Mouse (Mus musculus) midbrain, embryonic 12.5 days (tissue): ENCODE data around the gene Pom121. TPM values are rescaled to one million over a fixed set of nuclear protein-coding genes. Genes with fewer than 3 reads are reported as not detected.
"Not testable (repeated sequence)": the region's sequence is repeated elsewhere in the genome, so short reads cannot be mapped to it uniquely, and the experiment has no call there.

Experiments
- ATAC-seq: fragments of 200-750 bp; cut with Nextera tagmentation; 2 replicates; pipeline ENCODE4 v1.8.0; 2017; ENCODE audit warnings: low read depth, moderate TSS enrichment, moderate library complexity; ENCODE audit not compliant: low FRiP score
- H3K27ac ChIP-seq: fragments of 300-500 bp; sonication (generic); replicated peaks from 2 replicates; pipeline ENCODE4 v1.5.1; 2016; ENCODE audit warnings: mild to moderate bottlenecking
- H3K27me3 ChIP-seq: fragments of 300-500 bp; sonication (generic); 2 replicates; pipeline ENCODE4 v1.6.1; 2016; ENCODE audit warnings: mild to moderate bottlenecking
- H3K36me3 ChIP-seq: fragments of 300-500 bp; sonication (generic); 2 replicates; pipeline ENCODE4 v1.6.1; 2016
- H3K4me1 ChIP-seq: fragments of 300-500 bp; sonication (generic); 2 replicates; pipeline ENCODE4 v1.6.1; 2016
- H3K4me2 ChIP-seq: fragments of 300-500 bp; sonication (generic); replicated peaks from 2 replicates; pipeline ENCODE4 v1.6.1; 2016; ENCODE audit warnings: mild to moderate bottlenecking, moderate library complexity
- H3K4me3 ChIP-seq: fragments of 300-500 bp; sonication (generic); 2 replicates; pipeline ENCODE4 v1.5.1; 2016; ENCODE audit warnings: mild to moderate bottlenecking
- H3K9ac ChIP-seq: fragments of 300-500 bp; sonication (generic); replicated peaks from 2 replicates; pipeline ENCODE4 v1.6.1; 2016; ENCODE audit warnings: mild to moderate bottlenecking, moderate library complexity
- H3K9me3 ChIP-seq: fragments of 300-500 bp; sonication (generic); 2 replicates; pipeline ENCODE4 v1.6.1; 2016; ENCODE audit warnings: mild to moderate bottlenecking
- WGBS: fragments of 180-500 bp; shearing (Covaris S2); methylation state at CpG from one replicate; pipeline ENCODE4 v1.1.7; 2016; 5-methylcytosine and 5-hydroxymethylcytosine counted together
- polyA plus RNA-seq: library from polyadenylated mRNA; unstranded; fragments of >200 nt; fragmentation: Nextera tagmentation; extraction: Ambion mirVana; gene quantifications from 2 replicates; pipeline ENCODE4 v1.2.1, GENCODE M21; 2016

The Pom121 gene
- polyA plus RNA-seq, 1 experiment from 2014 or later, result 20.9 TPM

DNA sequence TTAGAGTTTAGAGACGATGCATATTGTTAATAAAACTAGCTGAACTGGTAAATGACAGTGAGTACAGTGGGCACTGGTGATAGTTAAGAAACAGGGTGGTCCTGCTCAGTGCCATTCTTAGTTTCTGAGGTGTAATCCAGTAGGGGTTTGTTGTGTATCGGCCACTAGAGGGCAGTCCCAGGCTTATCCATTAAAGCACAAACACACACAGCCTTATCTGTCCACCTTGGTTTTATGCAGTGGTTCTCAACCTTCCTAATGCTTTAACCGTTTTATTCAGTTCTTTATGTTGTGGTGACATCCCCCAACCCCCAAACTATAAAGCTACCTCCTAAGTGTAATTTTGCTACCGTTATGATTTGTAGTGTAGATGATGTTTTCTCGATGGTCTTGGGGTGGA is 1.5 kb upstream of the Pom121 start:
- H3K4me1 ChIP-seq, result peaks cover 14% of the 10 kb centered on the region
- H3K4me3 ChIP-seq, result no peak overlapping the region
- WGBS, result 60% methylated on average over 5 of the region's 5 CpGs
- no peak overlapping the region for H3K4me2 ChIP-seq
- H3K27me3 ChIP-seq, result 0 out of 2 replicates have a peak, but pooled peaks cover 5% of the 10 kb centered on the region
- no peak overlapping the region for H3K9ac ChIP-seq
- H3K36me3 ChIP-seq, result peaks cover 15% of the 10 kb centered on the region
- no peaks in the 10 kb centered on the region for H3K9me3 ChIP-seq
- no peak overlapping the region for H3K27ac ChIP-seq
- ATAC-seq, result no peak

DNA sequence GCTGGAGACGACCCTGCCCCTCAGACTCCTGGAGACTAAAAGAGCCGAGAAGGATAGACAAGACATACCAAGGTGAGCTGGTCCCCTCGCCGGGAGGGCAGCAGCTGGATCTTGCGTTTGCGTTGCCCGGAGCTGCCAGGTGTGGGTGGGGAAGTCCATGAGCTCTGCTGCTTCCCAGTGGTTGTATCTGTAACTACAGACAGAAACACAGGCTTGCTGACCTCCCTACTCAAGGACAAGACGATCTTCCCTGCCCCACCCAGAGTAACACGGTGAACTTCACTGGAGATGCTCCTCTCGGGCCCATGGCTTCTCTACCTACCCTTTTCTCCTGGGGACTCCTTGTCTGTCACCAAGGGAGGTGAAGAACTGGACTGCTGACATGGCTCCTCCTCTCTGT is 10.6 kb downstream of the Pom121 start:
- Histone ChIP-seq H3K4me1 (no peaks in the 10 kb centered on the region), H3K4me2 (no peak overlapping the region), H3K27ac (no peak overlapping the region), H3K27me3 (no peaks in the 10 kb centered on the region), H3K9ac (no peak overlapping the region), H3K4me3 (no peak overlapping the region), H3K9me3 (no peaks in the 10 kb centered on the region), H3K36me3 (peaks cover 96% of the 10 kb centered on the region)
- 89% methylated on average over 10 of the region's 10 CpGs for WGBS
- no peak for ATAC-seq

- no peak overlapping the region for H3K27ac ChIP-seq
- H3K9ac ChIP-seq, result no peak overlapping the region
- no peaks in the 10 kb centered on the region for H3K9me3 ChIP-seq
- H3K4me3 ChIP-seq, result no peak overlapping the region
- no peak for ATAC-seq
- no peaks in the 10 kb centered on the region for H3K4me1 ChIP-seq
- WGBS, result 94% methylated on average over 7 of the region's 7 CpGs
- H3K4me2 ChIP-seq, result no peak overlapping the region
- H3K27me3 ChIP-seq, result no peaks in the 10 kb centered on the region
- peaks cover 96% of the 10 kb centered on the region for H3K36me3 ChIP-seq
Measured at GRCm38 (mm10) chr5:135382746-135383145, 11.6 kb downstream of the Pom121 start.

DNA sequence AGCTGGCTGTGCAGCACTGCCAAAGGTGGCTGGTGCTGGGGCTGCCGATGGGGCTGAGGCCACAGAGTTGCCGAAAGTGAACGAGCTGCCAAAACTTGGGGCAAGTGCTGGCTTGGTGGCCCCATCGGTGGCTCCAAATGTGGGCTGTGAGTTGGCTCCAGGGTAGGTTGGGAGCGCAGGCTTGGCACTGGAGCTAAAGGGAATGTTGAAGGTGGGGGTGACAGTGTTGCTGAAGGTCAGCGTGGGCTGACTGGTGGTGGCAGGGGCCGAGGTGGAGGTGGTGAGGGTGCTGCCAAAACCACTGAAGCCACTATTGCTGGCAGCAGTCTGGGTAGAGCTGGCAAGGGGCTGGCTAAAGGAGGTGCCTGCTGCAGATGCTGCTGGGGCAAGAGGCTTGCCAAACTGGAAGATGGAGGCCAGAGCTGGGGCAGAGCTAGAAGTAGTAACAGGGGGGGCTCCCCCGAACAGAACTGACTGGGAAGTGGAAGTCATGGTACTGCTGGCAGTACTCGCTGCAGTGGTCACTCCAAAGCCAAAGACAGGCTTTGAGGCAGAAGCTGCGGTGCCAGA is 12.9 kb downstream of the Pom121 start:
- Histone ChIP-seq H3K4me3 (no peak overlapping the region), H3K9me3 (no peaks in the 10 kb centered on the region), H3K27ac (no peak overlapping the region), H3K4me2 (no peak overlapping the region), H3K4me1 (no peaks in the 10 kb centered on the region), H3K9ac (no peak overlapping the region), H3K27me3 (no peaks in the 10 kb centered on the region), H3K36me3 (peaks cover 96% of the 10 kb centered on the region)
- no peak for ATAC-seq
- WGBS, result 91% methylated on average over 10 of the region's 10 CpGs

- WGBS, result 92% methylated on average over 4 of the region's 4 CpGs
- peaks cover 100% of the 10 kb centered on the region for H3K36me3 ChIP-seq
- ATAC-seq, result no peak
- no peak overlapping the region for H3K4me3 ChIP-seq
- no peaks in the 10 kb centered on the region for H3K9me3 ChIP-seq
- no peaks in the 10 kb centered on the region for H3K27me3 ChIP-seq
- H3K27ac ChIP-seq, result no peak overlapping the region
- no peak overlapping the region for H3K9ac ChIP-seq
- no peak overlapping the region for H3K4me2 ChIP-seq
- H3K4me1 ChIP-seq, result no peaks in the 10 kb centered on the region
Measured at GRCm38 (mm10) chr5:135380681-135381080, 13.7 kb downstream of the Pom121 start.

DNA sequence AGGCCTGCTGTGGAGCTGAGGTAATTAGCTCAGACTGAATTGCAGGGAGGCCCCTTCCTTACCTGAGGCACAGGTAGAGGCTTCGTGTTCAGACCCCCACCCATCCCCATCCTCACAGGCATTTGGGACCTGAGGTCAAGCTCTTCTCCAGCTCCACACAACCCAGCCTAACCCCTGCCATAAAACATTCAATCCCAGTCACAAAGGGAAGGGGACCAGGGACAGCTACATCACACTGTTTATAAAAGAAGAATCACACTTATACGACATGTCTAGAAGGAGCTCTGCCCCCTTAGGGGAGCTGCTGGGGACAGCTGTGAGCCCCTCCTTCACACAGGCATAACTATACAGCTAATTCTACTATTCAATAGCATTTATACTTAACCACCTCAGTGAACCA is 18.0 kb downstream of the Pom121 start:
- Histone ChIP-seq H3K36me3 (peaks cover 97% of the 10 kb centered on the region), H3K9ac (no peak overlapping the region), H3K4me3 (no peak overlapping the region), H3K4me1 (no peaks in the 10 kb centered on the region), H3K4me2 (no peak overlapping the region), H3K9me3 (no peaks in the 10 kb centered on the region), H3K27ac (no peak overlapping the region), H3K27me3 (no peaks in the 10 kb centered on the region)
- 56% methylated on average over 2 of the region's 2 CpGs for WGBS
- ATAC-seq, result no peak

DNA sequence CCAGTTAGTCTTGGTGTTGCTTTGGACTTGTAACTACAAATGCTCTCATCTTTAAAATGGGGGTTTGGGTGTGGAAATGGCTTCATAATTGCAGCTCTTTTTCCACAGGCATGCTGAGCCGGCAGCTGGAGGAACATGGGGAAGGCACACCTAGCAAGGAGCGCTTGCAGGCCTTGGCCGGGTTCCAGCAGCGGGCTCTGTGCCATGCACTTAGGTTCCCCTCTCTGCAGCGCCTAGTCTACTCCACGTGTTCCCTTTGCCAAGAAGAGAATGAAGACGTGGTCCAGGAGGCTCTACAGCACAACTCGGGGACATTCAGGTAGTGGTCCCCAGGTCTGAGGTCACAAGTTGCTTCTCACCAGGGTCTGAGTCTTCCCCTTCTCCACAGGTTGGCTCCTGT is 19.2 kb downstream of the Pom121 start:
- H3K4me1 ChIP-seq, result peaks cover 11% of the 10 kb centered on the region
- H3K27me3 ChIP-seq, result no peaks in the 10 kb centered on the region
- H3K36me3 ChIP-seq, result peaks cover 88% of the 10 kb centered on the region
- no peak overlapping the region for H3K27ac ChIP-seq
- no peak overlapping the region for H3K9ac ChIP-seq
- ATAC-seq, result no peak
- no peak overlapping the region for H3K4me2 ChIP-seq
- no peaks in the 10 kb centered on the region for H3K9me3 ChIP-seq
- no peak overlapping the region for H3K4me3 ChIP-seq
- 86% methylated on average over 8 of the region's 8 CpGs for WGBS

GRCm38 (mm10) chr5:135373601-135374000 is 20.7 kb downstream of the Pom121 start:
- Histone ChIP-seq H3K36me3 (peaks cover 73% of the 10 kb centered on the region), H3K9me3 (no peaks in the 10 kb centered on the region), H3K4me3 (no peak overlapping the region), H3K27me3 (no peaks in the 10 kb centered on the region), H3K9ac (no peak overlapping the region), H3K4me2 (no peak overlapping the region), H3K4me1 (peaks cover 18% of the 10 kb centered on the region), H3K27ac (no peak overlapping the region)
- ATAC-seq, result no peak
- WGBS, result 97% methylated on average over 5 of the region's 5 CpGs

DNA sequence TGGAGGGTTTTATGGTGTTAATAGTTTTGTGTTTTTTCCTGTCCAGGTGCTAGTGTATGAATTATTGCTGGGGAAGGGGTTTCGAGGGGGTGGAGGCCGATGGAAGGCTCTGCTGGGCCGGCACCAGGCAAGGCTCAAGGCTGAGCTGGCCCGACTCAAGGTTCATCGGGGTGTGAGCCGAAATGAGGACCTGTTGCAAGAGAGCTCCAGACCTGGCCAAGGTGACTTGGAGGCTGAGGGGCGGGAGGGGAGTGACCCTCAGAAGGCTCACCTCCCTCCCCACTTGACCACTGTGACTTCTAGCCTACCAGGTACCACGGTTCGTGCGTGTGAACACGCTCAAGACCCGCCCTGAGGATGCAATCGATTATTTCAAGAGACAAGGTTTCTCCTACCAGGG is 23.2 kb downstream of the Pom121 start:
- Histone ChIP-seq H3K4me1 (peaks cover 18% of the 10 kb centered on the region), H3K4me2 (peak overlapping the region; percentile 94; the same call in 1 of the 2 replicates), H3K27me3 (0 out of 2 replicates have a peak, but pooled peaks cover 4% of the 10 kb centered on the region), H3K4me3 (no peak overlapping the region), H3K36me3 (peaks cover 49% of the 10 kb centered on the region), H3K9ac (no peak overlapping the region), H3K9me3 (no peaks in the 10 kb centered on the region), H3K27ac (no peak overlapping the region)
- 96% methylated on average over 13 of the region's 13 CpGs for WGBS
- ATAC-seq, result no peak

DNA sequence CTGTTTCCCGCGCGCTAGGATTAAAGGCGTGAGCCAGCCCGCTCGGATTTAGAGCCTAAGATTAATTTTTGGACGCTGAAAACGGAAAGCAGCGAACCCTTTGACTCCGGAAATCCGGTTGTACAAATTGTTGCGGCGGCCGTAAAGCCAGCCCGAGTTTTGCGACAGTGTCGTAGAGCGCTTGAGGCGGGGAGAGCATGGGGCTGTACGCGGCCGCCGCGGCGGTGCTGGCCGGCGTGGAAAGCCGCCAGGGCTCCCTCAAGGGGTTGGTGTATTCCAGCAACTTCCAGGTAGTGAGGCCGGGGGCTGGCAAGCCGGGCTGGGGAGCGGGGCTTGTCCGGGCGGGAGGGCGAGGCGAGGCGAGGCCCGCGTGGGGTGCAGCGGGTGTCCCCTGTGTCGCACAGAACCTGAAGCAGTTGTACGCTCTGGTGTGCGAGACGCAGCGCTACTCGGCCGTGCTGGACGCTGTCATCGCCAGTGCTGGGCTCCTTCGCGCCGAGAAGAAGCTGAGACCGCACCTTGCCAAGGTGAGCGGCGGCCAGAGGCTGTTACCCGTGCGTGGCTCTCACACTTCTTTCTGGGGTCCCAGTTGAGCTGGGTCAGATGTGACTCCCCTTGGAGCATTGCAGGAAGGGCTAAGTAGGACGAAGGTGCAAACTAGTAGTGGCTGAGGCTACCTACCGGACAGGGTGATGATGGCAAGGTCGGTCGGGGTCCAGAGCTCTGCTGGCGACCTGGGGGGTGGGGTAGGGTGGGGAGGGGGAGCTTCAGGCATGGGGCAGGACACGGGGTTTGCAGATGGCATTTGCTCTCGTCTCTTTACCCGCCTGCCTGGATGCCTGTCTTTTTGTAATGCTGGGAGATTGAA is 24.3 kb downstream of the Pom121 start, which contains the start of gene Nsun5:
Gene Nsun5 (plus strand): TSS at position 167 of the 868 bp plus-strand sequence.
- H3K27ac ChIP-seq, result peak within 1 kb of the TSS; percentile 77; the same call in 1 of the 2 replicates
- peaks cover 37% of the 10 kb centered on the region for H3K36me3 ChIP-seq
- peaks cover 18% of the 10 kb centered on the region for H3K4me1 ChIP-seq
- 0 out of 2 replicates have a peak, but pooled peaks cover 4% of the 10 kb centered on the region for H3K27me3 ChIP-seq
- no peaks in the 10 kb centered on the region for H3K9me3 ChIP-seq
- WGBS, result under 1% methylated on average over 64 of the region's 64 CpGs
- H3K4me3 ChIP-seq, result peak within 1 kb of the TSS; percentile 95
- peak; percentile 77 for ATAC-seq
- peak within 1 kb of the TSS; percentile 94 for H3K4me2 ChIP-seq
- H3K9ac ChIP-seq, result peak within 1 kb of the TSS; percentile 90

- Histone ChIP-seq H3K4me2 (peak overlapping the region; percentile 94), H3K4me3 (peak overlapping the region; percentile 95), H3K36me3 (peaks cover 29% of the 10 kb centered on the region), H3K4me1 (peaks cover 18% of the 10 kb centered on the region), H3K9ac (peak overlapping the region; percentile 90; the same call in 1 of the 2 replicates)
- not testable (repeated sequence) for H3K9me3 ChIP-seq, H3K27ac ChIP-seq, H3K27me3 ChIP-seq, ATAC-seq
- WGBS, result 58% methylated on average over 9 of the region's 9 CpGs
Measured at GRCm38 (mm10) chr5:135369196-135369595, 25.1 kb downstream of the Pom121 start.

DNA sequence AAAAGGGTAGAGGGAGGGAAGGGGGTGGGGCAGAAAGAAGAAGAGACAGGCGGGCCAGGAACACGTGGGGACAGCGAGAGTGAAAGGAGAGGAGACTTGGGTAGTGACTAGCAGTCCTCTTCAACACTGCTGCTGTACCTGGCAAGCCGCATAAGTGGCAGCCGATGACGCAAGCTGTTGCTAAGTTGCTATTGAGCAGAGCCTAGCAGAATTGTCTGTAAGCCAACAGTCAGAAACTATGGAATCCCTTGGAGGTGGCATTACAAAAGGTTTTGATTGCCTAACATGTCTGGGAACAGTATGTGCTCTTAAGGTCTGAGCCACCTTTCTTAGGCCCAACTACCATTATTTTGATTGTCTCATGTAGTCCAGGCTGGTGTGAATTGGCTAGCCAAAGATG is 26.0 kb downstream of the Pom121 start:
- Histone ChIP-seq H3K27ac (no peak overlapping the region), H3K4me2 (no peak overlapping the region), H3K36me3 (peaks cover 20% of the 10 kb centered on the region), H3K4me1 (peaks cover 18% of the 10 kb centered on the region), H3K4me3 (no peak overlapping the region), H3K9me3 (no peaks in the 10 kb centered on the region), H3K9ac (no peak overlapping the region), H3K27me3 (peaks cover 4% of the 10 kb centered on the region; the same call in 1 of the 2 replicates)
- 86% methylated on average over 6 of the region's 6 CpGs for WGBS
- no peak for ATAC-seq
